Mouse (Mus musculus) midbrain, postnatal 0 days (tissue): ENCODE results near the gene Limch1. TPM values are rescaled to one million over a fixed set of nuclear protein-coding genes. Genes with fewer than 3 reads are reported as not detected.

Experiments
- ATAC-seq: fragments of 200-750 bp; cut with Nextera tagmentation; 2 replicates; pipeline ENCODE4 v1.8.0; 2017; ENCODE audit warnings: moderate number of reproducible peaks, mild to moderate bottlenecking, moderate TSS enrichment, moderate library complexity; ENCODE audit not compliant: low FRiP score
- DNase-seq: peaks from one replicate; pipeline ENCODE4 v3.0.0-alpha.2; 2015; ENCODE audit warnings: low spot score
- H3K27ac ChIP-seq: fragments of 300-500 bp; sonication (generic); 2 replicates; pipeline ENCODE4 v1.5.1; 2014; ENCODE audit warnings: low read depth, mild to moderate bottlenecking, low read length, mixed read lengths
- H3K27me3 ChIP-seq: fragments of 300-500 bp; sonication (generic); 2 replicates; pipeline ENCODE4 v1.6.1; 2014; ENCODE audit warnings: low read length, control low read depth, mixed read lengths; ENCODE audit not compliant: insufficient read depth
- H3K36me3 ChIP-seq: fragments of 300-500 bp; sonication (generic); 2 replicates; pipeline ENCODE4 v1.6.1; 2014; ENCODE audit warnings: low read length, control low read depth, mixed read lengths; ENCODE audit not compliant: insufficient read depth
- H3K4me1 ChIP-seq: fragments of 300-500 bp; sonication (generic); 2 replicates; pipeline ENCODE4 v1.6.1; 2014; ENCODE audit warnings: mild to moderate bottlenecking, control low read depth, antibody characterized with exemption, low read length, mixed read lengths; ENCODE audit not compliant: insufficient read depth
- H3K4me2 ChIP-seq: fragments of 300-500 bp; sonication (generic); 2 replicates; pipeline ENCODE4 v1.6.1; 2014; ENCODE audit warnings: low read depth, mild to moderate bottlenecking, low read length, mixed read lengths; ENCODE audit not compliant: poor library complexity, severe bottlenecking
- H3K4me3 ChIP-seq: fragments of 300-500 bp; sonication (generic); 2 replicates; pipeline ENCODE4 v1.5.1; 2014; ENCODE audit warnings: low read depth, mild to moderate bottlenecking, low read length, moderate library complexity
- H3K9ac ChIP-seq: fragments of 300-500 bp; sonication (generic); replicated peaks from 2 replicates; pipeline ENCODE4 v1.6.1; 2014; ENCODE audit warnings: mild to moderate bottlenecking, low read length, moderate library complexity, mixed read lengths; ENCODE audit not compliant: poor library complexity, severe bottlenecking
- H3K9me3 ChIP-seq: fragments of 300-500 bp; sonication (generic); 2 replicates; pipeline ENCODE4 v1.6.1; 2016; ENCODE audit warnings: low read length, control low read depth
- CTCF ChIP-seq: IDR thresholded peaks from 2 replicates; pipeline ENCODE4 v1.5.1; 2016; ENCODE audit warnings: antibody characterized with exemption, mild to moderate bottlenecking
- WGBS: fragments of 180-500 bp; shearing (Covaris S2); extraction: QIAGEN DNeasy Blood & Tissue Kit; methylation state at CpG from one replicate; pipeline ENCODE4 v1.1.7; 2014; 5-methylcytosine and 5-hydroxymethylcytosine counted together
- polyA plus RNA-seq: library from polyadenylated mRNA; unstranded; fragments of >200 nt; fragmentation: Nextera tagmentation; extraction: Ambion mirVana; gene quantifications from 2 replicates; pipeline ENCODE4 v1.2.1, GENCODE M21; 2015
- total RNA-seq: library from RNA; depleted of rRNA; stranded (reverse); fragments of >200 nt; gene quantifications from 2 replicates; pipeline ENCODE4 v1.2.3, GENCODE M21; 2014

Limch1 gene
- total and polyA plus RNA-seq, 2 experiments from 2014 or later, result 46.6 to 119 TPM

DNA sequence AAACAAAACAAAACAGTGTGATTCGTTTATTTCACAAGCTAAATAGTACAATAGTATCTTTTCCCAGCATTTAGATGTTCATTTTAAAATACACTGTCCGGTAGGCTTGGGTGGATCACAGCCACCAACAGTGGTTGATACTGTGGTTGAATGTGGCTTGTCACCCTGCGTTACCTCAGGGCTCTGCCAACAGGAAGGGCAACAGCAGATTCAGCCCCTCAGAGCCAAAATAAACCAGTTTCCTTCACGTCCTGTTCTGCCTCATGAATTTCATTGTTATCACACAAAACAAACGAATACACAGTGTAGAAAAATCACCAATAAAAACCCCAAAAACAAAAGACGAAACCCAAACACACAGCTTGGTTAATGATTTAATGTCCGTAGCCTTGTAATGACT is 102.5 kb downstream of the Limch1 start:
- Histone ChIP-seq H3K9ac (no peak overlapping the region), H3K4me3 (no peak overlapping the region), H3K4me2 (no peak overlapping the region), H3K27ac (no peak overlapping the region), H3K27me3 (no peaks in the 10 kb centered on the region), H3K9me3 (no peaks in the 10 kb centered on the region), H3K4me1 (no peaks in the 10 kb centered on the region), H3K36me3 (no peaks in the 10 kb centered on the region)
- DNase-seq (no peak), ATAC-seq (no peak)
- TF ChIP-seq CTCF, result no peak
- WGBS, result 66% methylated on average over 7 of the region's 7 CpGs

DNA sequence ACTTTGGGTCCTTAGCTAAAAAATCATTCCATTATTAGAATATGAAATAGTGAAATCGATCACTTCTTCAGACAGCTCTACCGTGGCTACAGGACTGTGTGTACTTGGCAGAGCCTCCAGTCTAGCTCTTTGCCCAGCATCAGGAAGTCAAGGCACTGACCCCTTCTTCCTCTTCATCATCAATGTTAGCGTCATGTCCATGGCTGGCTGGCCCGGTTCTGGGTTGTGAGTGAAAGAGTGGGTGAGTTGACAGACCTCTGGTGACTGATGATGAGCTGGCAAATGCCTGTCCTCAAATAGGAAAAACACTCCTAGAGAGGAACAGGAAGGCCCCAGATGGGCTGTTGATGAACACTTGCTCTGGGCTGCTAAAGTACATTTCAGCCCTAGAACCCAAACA is 103.5 kb downstream of the Limch1 start:
- Histone ChIP-seq H3K4me3 (no peak overlapping the region), H3K4me1 (no peaks in the 10 kb centered on the region), H3K4me2 (no peak overlapping the region), H3K27ac (no peak overlapping the region), H3K27me3 (no peaks in the 10 kb centered on the region), H3K9ac (no peak overlapping the region), H3K9me3 (no peaks in the 10 kb centered on the region), H3K36me3 (no peaks in the 10 kb centered on the region)
- no peak for TF ChIP-seq CTCF
- DNase-seq (no peak), ATAC-seq (no peak)
- WGBS, result 84% methylated on average over 4 of the region's 4 CpGs

DNA sequence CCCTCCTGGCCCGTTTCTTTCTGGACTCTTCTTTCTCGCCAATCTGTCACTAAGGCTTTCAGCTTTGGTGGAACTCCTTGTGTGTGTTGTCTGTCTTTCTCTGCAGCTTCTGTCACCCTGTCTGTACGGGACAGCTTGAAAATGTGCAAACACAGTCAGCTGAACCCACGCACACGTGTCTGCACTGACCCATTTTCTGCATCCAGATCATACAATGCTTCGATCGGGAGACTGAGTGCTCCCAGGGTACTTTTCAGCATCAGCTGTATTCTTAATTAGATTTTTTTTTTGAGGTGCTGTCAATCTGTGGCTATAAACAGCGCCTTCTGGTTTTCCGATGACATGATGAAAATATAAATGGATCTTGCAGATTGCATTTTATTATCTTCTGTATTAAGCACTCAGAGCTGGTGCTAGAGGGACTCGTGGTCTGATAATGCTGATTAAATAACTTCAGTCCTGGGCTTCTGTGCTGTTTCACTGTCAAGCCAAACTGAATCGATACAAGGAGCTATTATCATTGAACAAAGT is 105.2 kb downstream of the Limch1 start:
- no peak overlapping the region for H3K4me3 ChIP-seq
- H3K9me3 ChIP-seq, result no peaks in the 10 kb centered on the region
- peak; percentile 22 for DNase-seq
- no peak for ATAC-seq
- H3K27me3 ChIP-seq, result no peaks in the 10 kb centered on the region
- no peak for TF ChIP-seq CTCF
- no peaks in the 10 kb centered on the region for H3K4me1 ChIP-seq
- H3K4me2 ChIP-seq, result no peak overlapping the region
- no peak overlapping the region for H3K9ac ChIP-seq
- 40% methylated on average over 11 of the region's 11 CpGs for WGBS
- H3K36me3 ChIP-seq, result no peaks in the 10 kb centered on the region
- H3K27ac ChIP-seq, result peak overlapping the region; percentile 38; the same call in 1 of the 2 replicates

DNA sequence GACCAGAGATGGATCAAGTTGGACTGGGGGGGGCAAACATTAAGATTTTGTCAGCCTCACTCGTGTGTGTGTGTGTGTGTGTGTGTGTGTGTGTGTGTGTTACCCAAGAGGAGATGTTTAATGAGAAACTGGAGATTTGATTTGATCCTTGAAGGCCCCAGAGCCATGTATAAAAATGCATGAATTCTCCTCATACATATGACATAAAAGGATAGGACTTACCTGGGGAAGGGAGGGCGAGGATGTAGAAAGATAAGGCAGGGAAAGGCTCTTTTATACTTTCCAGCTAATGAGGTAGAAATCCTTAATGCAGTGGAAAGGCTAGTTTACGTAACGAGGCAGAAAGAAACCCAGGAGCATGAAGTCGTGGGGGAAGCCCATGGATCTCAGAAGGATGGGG is 106.1 kb downstream of the Limch1 start:
- no peak for TF ChIP-seq CTCF
- Histone ChIP-seq H3K4me2 (no peak overlapping the region), H3K9ac (no peak overlapping the region), H3K9me3 (no peaks in the 10 kb centered on the region), H3K27ac (peak overlapping the region; percentile 27; the same call in 1 of the 2 replicates), H3K4me3 (no peak overlapping the region), H3K27me3 (no peaks in the 10 kb centered on the region), H3K4me1 (no peaks in the 10 kb centered on the region), H3K36me3 (no peaks in the 10 kb centered on the region)
- 54% methylated on average over 5 of the region's 5 CpGs for WGBS
- DNase-seq, result no peak
- ATAC-seq, result no peak

DNA sequence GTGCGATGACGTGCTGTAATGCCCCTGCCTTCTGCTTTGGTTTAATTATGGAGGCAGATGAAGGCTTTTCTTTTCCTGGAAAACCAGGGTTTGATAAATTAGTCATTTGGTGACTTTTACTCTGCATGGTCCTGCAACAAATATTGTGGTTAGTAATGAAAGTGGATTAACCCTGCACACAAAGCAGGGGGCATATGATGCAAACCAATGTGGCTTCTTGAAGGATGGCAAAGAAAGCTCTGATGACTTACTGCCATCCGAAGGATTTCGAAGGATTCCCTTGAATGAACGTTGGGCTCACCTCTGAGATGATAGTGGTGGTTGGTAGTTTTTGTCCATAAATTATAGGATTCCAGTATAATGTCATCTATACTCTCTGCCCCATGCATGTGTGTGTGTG is 108.6 kb downstream of the Limch1 start:
- Histone ChIP-seq H3K4me3 (no peak overlapping the region), H3K4me2 (no peak overlapping the region), H3K4me1 (no peaks in the 10 kb centered on the region), H3K27me3 (no peaks in the 10 kb centered on the region), H3K36me3 (no peaks in the 10 kb centered on the region), H3K9me3 (no peaks in the 10 kb centered on the region), H3K27ac (no peak overlapping the region), H3K9ac (no peak overlapping the region)
- ATAC-seq, result no peak
- no peak for TF ChIP-seq CTCF
- 93% methylated on average over 5 of the region's 5 CpGs for WGBS
- no peak for DNase-seq

DNA sequence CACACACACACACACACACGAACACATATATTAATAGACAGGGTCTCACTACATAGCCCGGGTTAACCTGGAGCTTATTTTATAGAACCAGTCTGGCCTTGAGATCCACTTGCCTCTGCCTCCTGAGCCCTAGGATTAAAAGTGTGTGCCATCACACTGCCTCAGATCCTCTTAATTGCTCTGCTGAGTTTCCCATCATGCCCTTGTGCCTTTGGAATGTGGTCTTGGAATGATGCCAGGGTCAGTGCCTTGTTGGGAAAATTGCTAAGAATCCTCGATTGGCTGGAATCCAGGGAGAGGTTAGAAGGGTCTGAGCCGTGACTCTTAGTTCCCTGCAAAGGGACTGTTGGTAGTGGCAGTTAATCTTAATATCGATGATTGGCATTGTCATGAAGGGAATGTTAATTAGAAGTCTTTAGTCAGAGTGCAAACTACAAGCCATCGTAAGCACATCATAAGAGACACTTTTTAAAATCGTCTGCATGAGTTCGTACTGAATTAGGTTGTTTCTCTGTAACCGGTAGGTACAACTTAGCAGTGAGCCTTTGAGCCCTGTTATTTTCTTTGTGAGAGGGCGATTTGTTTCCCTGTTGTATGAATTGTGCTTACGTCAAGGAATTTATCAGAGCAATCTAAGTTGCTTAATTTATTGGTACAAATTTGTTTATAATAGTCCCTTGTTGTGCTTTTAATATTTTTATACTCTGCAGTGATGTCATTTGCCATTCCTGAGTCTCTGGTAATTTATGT is 109.9 kb downstream of the Limch1 start:
- no peaks in the 10 kb centered on the region for H3K9me3 ChIP-seq
- no peak for ATAC-seq
- H3K27me3 ChIP-seq, result no peaks in the 10 kb centered on the region
- no peaks in the 10 kb centered on the region for H3K36me3 ChIP-seq
- no peak overlapping the region for H3K4me3 ChIP-seq
- DNase-seq, result peak; percentile 53
- 65% methylated on average over 11 of the region's 11 CpGs for WGBS
- no peak overlapping the region for H3K4me2 ChIP-seq
- TF ChIP-seq CTCF, result no peak
- H3K27ac ChIP-seq, result no peak overlapping the region
- H3K4me1 ChIP-seq, result no peaks in the 10 kb centered on the region
- no peak overlapping the region for H3K9ac ChIP-seq
